Mouse (Mus musculus) testis, adult 2 months (tissue): ENCODE measurements around the gene Enox1. TPM values are rescaled to one million over a fixed set of nuclear protein-coding genes. Genes with fewer than 3 reads are reported as not detected.

Experiments used
- H3K27ac ChIP-seq: fragments of 200-500 bp; 2 replicates; pipeline ENCODE4 v1.5.1; 2012; ENCODE audit warnings: low read depth, low read length; ENCODE audit not compliant: control insufficient read depth, insufficient read depth
- H3K27me3 ChIP-seq: fragments of 200-500 bp; 2 replicates; pipeline ENCODE4 v1.6.1; 2012; ENCODE audit warnings: mild to moderate bottlenecking, low read length, moderate library complexity; ENCODE audit not compliant: control insufficient read depth, insufficient read depth
- H3K36me3 ChIP-seq: fragments of 200-500 bp; 2 replicates; pipeline ENCODE4 v1.6.1; 2012; ENCODE audit warnings: mild to moderate bottlenecking, low read length; ENCODE audit not compliant: control insufficient read depth, insufficient read depth
- H3K4me1 ChIP-seq: fragments of 200-500 bp; 2 replicates; pipeline ENCODE4 v1.6.1; 2012; ENCODE audit warnings: low read length; ENCODE audit not compliant: control insufficient read depth, insufficient read depth
- H3K4me3 ChIP-seq: fragments of 200-500 bp; 2 replicates; pipeline ENCODE4 v1.5.1; 2012; ENCODE audit warnings: low read depth, mild to moderate bottlenecking, low read length, moderate library complexity, mixed read lengths; ENCODE audit not compliant: control insufficient read depth
- CTCF ChIP-seq: fragments of 200-500 bp; IDR thresholded peaks from 2 replicates; pipeline ENCODE4 v1.5.1; 2012; ENCODE audit warnings: low read depth, mild to moderate bottlenecking, inconsistent platforms, low read length, moderate library complexity; ENCODE audit not compliant: control insufficient read depth, insufficient read depth, insufficient replicate concordance
- POLR2A ChIP-seq: fragments of 200-500 bp; IDR thresholded peaks from 2 replicates; pipeline ENCODE4 v1.6.1; 2012; ENCODE audit warnings: low read depth, mild to moderate bottlenecking, inconsistent platforms, low read length, moderate library complexity; ENCODE audit not compliant: control insufficient read depth
- polyA plus RNA-seq: library from polyadenylated mRNA; depleted of rRNA; stranded (reverse); fragments of >200 nt; gene quantifications from 2 replicates; pipeline ENCODE4 v1.2.3, GENCODE M21; 2012

Gene Enox1
- polyA plus RNA-seq, 1 experiment, result 3.9 TPM

GRCm38 (mm10) chr14:77647017-77647416 lies 490.5 kb downstream of the Enox1 start:
- TF ChIP-seq CTCF (no peak), POLR2A (no peak)
- H3K27ac ChIP-seq, result no peak overlapping the region
- H3K27me3 ChIP-seq, result no peaks in the 10 kb centered on the region
- H3K4me1 ChIP-seq, result no peaks in the 10 kb centered on the region
- H3K36me3 ChIP-seq, result no peaks in the 10 kb centered on the region
- H3K4me3 ChIP-seq, result no peak overlapping the region

GRCm38 (mm10) chr14:77648305-77648704 lies 491.7 kb downstream of the Enox1 start:
- Histone ChIP-seq H3K27ac (no peak overlapping the region), H3K4me1 (no peaks in the 10 kb centered on the region), H3K36me3 (no peaks in the 10 kb centered on the region), H3K27me3 (no peaks in the 10 kb centered on the region), H3K4me3 (no peak overlapping the region)
- no peak for TF ChIP-seq POLR2A
- no peak for TF ChIP-seq CTCF

GRCm38 (mm10) chr14:77658739-77659138 lies 502.2 kb downstream of the Enox1 start:
- no peak for TF ChIP-seq CTCF
- no peak for TF ChIP-seq POLR2A
- Histone ChIP-seq H3K4me3 (no peak overlapping the region), H3K27me3 (no peaks in the 10 kb centered on the region)

DNA sequence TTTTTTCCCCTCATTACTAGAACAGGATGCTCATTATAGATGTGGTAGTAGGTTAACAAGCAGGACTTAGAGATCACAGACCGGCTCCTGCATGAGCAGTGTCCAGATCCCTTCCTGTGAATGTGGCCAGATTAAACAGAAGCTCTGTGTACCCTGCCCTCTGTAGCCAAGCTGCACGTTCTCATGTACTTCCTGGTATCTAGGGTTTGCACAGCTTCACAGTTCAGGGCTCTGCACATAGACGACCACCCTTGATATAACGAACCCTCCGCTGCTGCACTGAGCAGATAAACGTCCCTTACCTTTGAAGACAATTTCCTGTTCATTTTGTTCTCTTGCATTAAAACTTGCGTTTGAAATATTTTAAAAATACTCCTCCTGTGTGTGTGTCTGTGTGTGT lies 505.7 kb downstream of the Enox1 start:
- TF ChIP-seq POLR2A (no peak), CTCF (no peak)
- H3K4me1 ChIP-seq, result no peaks in the 10 kb centered on the region
- no peaks in the 10 kb centered on the region for H3K27me3 ChIP-seq
- H3K36me3 ChIP-seq, result no peaks in the 10 kb centered on the region
- H3K4me3 ChIP-seq, result no peak overlapping the region
- H3K27ac ChIP-seq, result no peak overlapping the region

More at GRCm38 (mm10) chr14:77658739-77659138, 502.2 kb downstream of the Enox1 start:
- no peaks in the 10 kb centered on the region for H3K4me1 ChIP-seq
- H3K36me3 ChIP-seq, result no peaks in the 10 kb centered on the region
- no peak overlapping the region for H3K27ac ChIP-seq

GRCm38 (mm10) chr14:77662994-77663393 lies 506.4 kb downstream of the Enox1 start:
- Histone ChIP-seq H3K36me3 (no peaks in the 10 kb centered on the region), H3K4me3 (no peak overlapping the region), H3K27ac (no peak overlapping the region), H3K4me1 (no peaks in the 10 kb centered on the region), H3K27me3 (no peaks in the 10 kb centered on the region)
- no peak for TF ChIP-seq POLR2A
- no peak for TF ChIP-seq CTCF

DNA sequence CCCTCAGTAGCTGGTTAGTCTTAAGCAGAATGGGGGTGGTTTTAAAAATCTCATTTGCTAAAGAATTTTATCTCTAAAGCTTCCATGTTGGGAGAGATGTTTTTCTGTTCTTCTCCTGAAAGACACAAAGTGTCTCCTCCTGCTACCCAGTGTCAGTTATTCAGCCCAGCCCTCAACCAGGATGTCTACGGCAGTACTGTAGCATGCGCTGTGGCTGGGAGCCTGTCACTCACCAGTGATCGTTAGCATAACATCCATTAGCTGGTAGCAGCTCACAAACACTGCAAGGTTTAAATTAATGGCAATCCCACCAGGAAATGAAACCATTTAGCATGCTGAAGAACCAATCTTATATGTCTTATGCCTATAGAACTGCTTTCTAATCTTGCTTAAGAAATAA lies 511.5 kb downstream of the Enox1 start:
- Histone ChIP-seq H3K4me1 (no peaks in the 10 kb centered on the region), H3K36me3 (no peaks in the 10 kb centered on the region), H3K4me3 (no peak overlapping the region), H3K27me3 (no peaks in the 10 kb centered on the region), H3K27ac (no peak overlapping the region)
- TF ChIP-seq CTCF (no peak), POLR2A (no peak)

DNA sequence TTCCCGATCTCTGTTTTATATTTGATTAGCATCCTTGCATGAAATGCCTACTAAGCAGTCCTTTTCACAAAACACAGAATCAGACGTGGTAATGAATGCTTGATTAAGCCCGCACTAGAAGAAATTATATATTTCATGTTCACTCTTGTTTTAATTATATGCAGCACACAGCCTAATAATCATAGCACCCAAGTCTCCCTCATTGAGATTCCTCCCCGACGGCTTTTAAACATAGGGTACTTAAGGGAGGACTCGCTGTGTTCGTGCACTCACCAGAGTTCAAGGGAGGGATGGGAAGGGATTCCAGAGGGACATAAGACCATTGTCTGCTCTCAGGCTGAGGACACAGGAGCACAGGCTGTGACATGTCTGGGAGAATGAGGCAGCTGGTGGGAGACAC lies 512.9 kb downstream of the Enox1 start:
- Histone ChIP-seq H3K36me3 (no peaks in the 10 kb centered on the region), H3K4me3 (no peak overlapping the region), H3K27ac (no peak overlapping the region), H3K27me3 (no peaks in the 10 kb centered on the region), H3K4me1 (no peaks in the 10 kb centered on the region)
- no peak for TF ChIP-seq CTCF
- no peak for TF ChIP-seq POLR2A

GRCm38 (mm10) chr14:77670945-77671344 lies 514.4 kb downstream of the Enox1 start:
- H3K27me3 ChIP-seq, result no peaks in the 10 kb centered on the region
- TF ChIP-seq CTCF, result no peak
- TF ChIP-seq POLR2A, result no peak
- no peak overlapping the region for H3K27ac ChIP-seq
- no peaks in the 10 kb centered on the region for H3K36me3 ChIP-seq
- H3K4me1 ChIP-seq, result no peaks in the 10 kb centered on the region
- H3K4me3 ChIP-seq, result no peak overlapping the region
